ENCODE assay signal across 11 mouse cellular contexts in genomic region chr7:102101487-102101886, GRCm38 (mm10). TPM values are rescaled to one million over a fixed set of nuclear protein-coding genes. Genes with fewer than 3 reads are reported as not detected.
DNase-seq lines count a peak whose midpoint lies in the region; ATAC-seq lines count a peak whose summit lies in the region.
"Had no signal": no experiment of that assay in that cellular context is flagged by ENCODE, and none has a peak within 500 bp of the region (broad histone marks: within the 10 kb centered on the region; RNA-seq: fewer than 3 reads in every experiment).

Gene Art1, plus strand, starts transcription at chr7:102101743.

- H3K4me3 ChIP-seq in intestine, embryonic 14.5 days (ENCODE audit: low read depth, low read length) = no peak within 1 kb of the TSS
- no peak within 1 kb of the TSS for H3K4me3 ChIP-seq in intestine, embryonic 15.5 days (replicated peaks)
- no peak within 1 kb of the TSS for H3K4me3 ChIP-seq in heart, embryonic 15.5 days

- 61% methylated on average over 5 of the region's 5 CpGs for WGBS in intestine, embryonic 14.5 days
- WGBS in intestine, embryonic 15.5 days = 74% methylated on average over 5 of the region's 5 CpGs
- WGBS in heart, embryonic 15.5 days = 50% methylated on average over 5 of the region's 5 CpGs

- no peaks in the 10 kb centered on the region for H3K9me3 ChIP-seq in intestine, embryonic 14.5 days (ENCODE audit: control insufficient read depth, low read length)
- H3K9me3 ChIP-seq in intestine, embryonic 15.5 days = no peaks in the 10 kb centered on the region
- H3K9me3 ChIP-seq in heart, embryonic 15.5 days (replicated peaks) = no peaks in the 10 kb centered on the region
- H3K9me3 ChIP-seq: megakaryocyte, embryonic 14.5 days had no signal

- no peaks in the 10 kb centered on the region for H3K36me3 ChIP-seq in intestine, embryonic 14.5 days (ENCODE audit: control insufficient read depth, insufficient read depth, low read length)
- H3K36me3 ChIP-seq in intestine, embryonic 15.5 days = no peaks in the 10 kb centered on the region
- H3K36me3 ChIP-seq in heart, embryonic 15.5 days = no peaks in the 10 kb centered on the region

- peaks cover 10% of the 10 kb centered on the region for H3K4me1 ChIP-seq in intestine, embryonic 14.5 days (replicated peaks; ENCODE audit: control insufficient read depth, insufficient read depth, low read length)
- peaks cover 13% of the 10 kb centered on the region for H3K4me1 ChIP-seq in intestine, embryonic 15.5 days (replicated peaks)
- peaks cover 31% of the 10 kb centered on the region for H3K4me1 ChIP-seq in heart, embryonic 15.5 days (replicated peaks)

- H3K27ac ChIP-seq in intestine, embryonic 14.5 days (ENCODE audit: low read depth) = no peak within 1 kb of the TSS
- no peak within 1 kb of the TSS for H3K27ac ChIP-seq in intestine, embryonic 15.5 days
- peak within 1 kb of the TSS; percentile 0; the same call in 1 of the 2 replicates for H3K27ac ChIP-seq in heart, embryonic 15.5 days
- H3K27ac ChIP-seq: stomach, postnatal 0 days had no signal

- H3K4me2 ChIP-seq in intestine, embryonic 14.5 days (ENCODE audit: low read length) = peak within 1 kb of the TSS; percentile 67
- H3K4me2 ChIP-seq in intestine, embryonic 15.5 days (replicated peaks) = no peak within 1 kb of the TSS
- peak within 1 kb of the TSS; percentile 69 for H3K4me2 ChIP-seq in heart, embryonic 15.5 days

- no peaks in the 10 kb centered on the region for H3K27me3 ChIP-seq in intestine, embryonic 14.5 days (replicated peaks; ENCODE audit: control insufficient read depth, insufficient read depth, low read length)
- H3K27me3 ChIP-seq in intestine, embryonic 15.5 days (replicated peaks) = no peaks in the 10 kb centered on the region
- H3K27me3 ChIP-seq in heart, embryonic 15.5 days = no peaks in the 10 kb centered on the region

- no peak for DNase-seq in intestine, embryonic 14.5 days (ENCODE audit: low spot score)
- DNase-seq in thymus, postnatal 0 days (ENCODE audit: low spot score) = no peak
- no peak for DNase-seq in thymus, postnatal 25 days
- DNase-seq in adrenal gland, adult 2 months = no peak
- no peak for DNase-seq in cerebellum, postnatal 14 days
- DNase-seq in right cerebral cortex, postnatal 25 days = no peak
- DNase-seq: kidney, adult 9 months had no signal

- ATAC-seq in intestine, embryonic 14.5 days (replicated peaks; ENCODE audit: low FRiP score, low TSS enrichment, low read depth) = no peak
- ATAC-seq in intestine, embryonic 15.5 days = no peak
- ATAC-seq in heart, embryonic 15.5 days (replicated peaks; ENCODE audit: insufficient number of reproducible peaks, insufficient read depth, low FRiP score, low read depth) = no peak

- H3K9ac ChIP-seq in intestine, embryonic 14.5 days (ENCODE audit: low read length) = no peak within 1 kb of the TSS
- H3K9ac ChIP-seq in intestine, embryonic 15.5 days = no peak within 1 kb of the TSS
- no peak within 1 kb of the TSS for H3K9ac ChIP-seq in heart, embryonic 15.5 days

RNA-seq across cellular contexts. Expression of gene Art1, which starts in this region (rescaled TPM):
- polyA plus RNA-seq in intestine, embryonic 14.5 days (2014; fragmentation: Nextera tagmentation; extraction: Ambion mirVana) = 0.49 and 0.90 TPM in 2 replicates
- 0.34 and 0.59 TPM in 2 replicates for polyA plus RNA-seq in intestine, embryonic 15.5 days (2015; fragmentation: Nextera tagmentation; extraction: Ambion mirVana)
- polyA plus RNA-seq in thymus, postnatal 0 days (2015; fragmentation: Nextera tagmentation; extraction: Ambion mirVana) = 23.4 and 24.1 TPM in 2 replicates
- 2.8 and 3.0 TPM in 2 replicates for polyA plus RNA-seq in heart, embryonic 15.5 days (2015; fragmentation: Nextera tagmentation; extraction: Ambion mirVana)
- total RNA-seq in adrenal gland, adult 2 months (2021) = not detected
- polyA plus RNA-seq in adrenal gland, adult 2 months (2012; rRNA removed) = 0.28 TPM in 1 of 2 replicates, not detected in the other
